Mouse (Mus musculus) midbrain, embryonic 11.5 days (tissue): Measurements from ENCODE around the gene Pitpnc1. TPM values are rescaled to one million over a fixed set of nuclear protein-coding genes. Genes with fewer than 3 reads are reported as not detected.

Experiments
- ATAC-seq: fragments of 200-750 bp; cut with Nextera tagmentation; 2 replicates; pipeline ENCODE4 v1.8.0; 2017; ENCODE audit warnings: moderate TSS enrichment, moderate library complexity; ENCODE audit not compliant: low FRiP score
- DNase-seq: peaks from one replicate; pipeline ENCODE4 v3.0.0; 2015; ENCODE audit warnings: low spot score; ENCODE audit errors: missing footprints
- H3K27ac ChIP-seq: fragments of 300-500 bp; sonication (generic); 2 replicates; pipeline ENCODE4 v1.5.1; 2014; ENCODE audit warnings: low read depth, low read length
- H3K27me3 ChIP-seq: fragments of 300-500 bp; sonication (generic); 2 replicates; pipeline ENCODE4 v1.6.1; 2014; ENCODE audit warnings: mild to moderate bottlenecking, low read length, moderate library complexity, mixed read lengths; ENCODE audit not compliant: control insufficient read depth, insufficient read depth
- H3K36me3 ChIP-seq: fragments of 300-500 bp; sonication (generic); 2 replicates; pipeline ENCODE4 v1.6.1; 2014; ENCODE audit warnings: mild to moderate bottlenecking, low read length, moderate library complexity, mixed read lengths; ENCODE audit not compliant: control insufficient read depth, insufficient read depth
- H3K4me1 ChIP-seq: fragments of 300-500 bp; sonication (generic); 2 replicates; pipeline ENCODE4 v1.6.1; 2014; ENCODE audit warnings: low read length; ENCODE audit not compliant: control insufficient read depth, insufficient read depth
- H3K4me2 ChIP-seq: fragments of 300-500 bp; sonication (generic); 2 replicates; pipeline ENCODE4 v1.6.1; 2014; ENCODE audit warnings: mild to moderate bottlenecking, moderate library complexity
- H3K4me3 ChIP-seq: fragments of 300-500 bp; sonication (generic); 2 replicates; pipeline ENCODE4 v1.5.1; 2014; ENCODE audit warnings: low read depth, low read length
- H3K9ac ChIP-seq: fragments of 300-500 bp; sonication (generic); 2 replicates; pipeline ENCODE4 v1.6.1; 2014; ENCODE audit warnings: low read length
- H3K9me3 ChIP-seq: fragments of 300-500 bp; sonication (generic); 2 replicates; pipeline ENCODE4 v1.6.1; 2016; ENCODE audit warnings: low read length; ENCODE audit not compliant: control insufficient read depth
- WGBS: fragments of 180-500 bp; shearing (Covaris S2); extraction: QIAGEN DNeasy Blood & Tissue Kit; methylation state at CpG from one replicate; pipeline ENCODE4 v1.1.7; 2014; 5-methylcytosine and 5-hydroxymethylcytosine counted together
- polyA plus RNA-seq: library from polyadenylated mRNA; unstranded; fragments of >200 nt; fragmentation: Nextera tagmentation; extraction: Ambion mirVana; gene quantifications from 2 replicates; pipeline ENCODE4 v1.2.1, GENCODE M21; 2014

Pitpnc1 gene
- polyA plus RNA-seq, 1 experiment from 2014 or later, result 29.9 TPM

DNA sequence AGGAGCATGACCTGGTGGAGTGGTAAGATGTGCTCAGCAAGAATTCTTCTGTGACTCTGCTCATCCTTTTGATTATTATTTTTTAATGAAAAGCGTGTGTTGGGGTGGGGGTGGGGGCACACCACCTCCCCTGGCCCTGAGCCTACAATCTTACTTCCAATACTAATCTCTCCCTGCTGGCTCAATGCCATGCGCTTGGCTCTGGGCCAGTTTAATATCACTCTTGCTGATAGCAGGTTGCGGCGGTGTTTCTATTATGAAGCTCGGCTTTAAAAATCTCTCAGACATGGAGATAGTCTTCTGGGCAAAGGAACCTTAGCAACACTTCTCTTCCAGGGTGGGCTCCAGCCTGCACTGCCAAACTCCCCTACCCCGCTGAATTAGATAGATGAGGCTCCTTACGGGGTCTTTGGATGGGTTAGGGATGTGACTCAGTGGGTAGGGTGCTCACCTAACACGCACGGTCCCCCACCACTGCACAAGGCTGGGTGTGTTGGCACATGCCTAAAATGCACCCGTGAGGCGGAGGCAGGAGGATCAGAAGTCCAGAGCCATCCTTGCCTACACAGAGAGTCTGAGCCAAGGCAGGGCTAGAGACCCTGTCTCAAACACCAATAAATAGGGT lies 198.0 kb downstream of the Pitpnc1 start:
- Histone ChIP-seq H3K4me1 (no peaks in the 10 kb centered on the region), H3K9ac (no peak overlapping the region), H3K27ac (no peak overlapping the region), H3K27me3 (no peaks in the 10 kb centered on the region), H3K4me3 (no peak overlapping the region), H3K4me2 (no peak overlapping the region), H3K9me3 (0 out of 2 replicates have a peak, but pooled peaks cover 3% of the 10 kb centered on the region), H3K36me3 (no peaks in the 10 kb centered on the region)
- no peak for DNase-seq
- 92% methylated on average over 11 of the region's 11 CpGs for WGBS
- ATAC-seq, result no peak

DNA sequence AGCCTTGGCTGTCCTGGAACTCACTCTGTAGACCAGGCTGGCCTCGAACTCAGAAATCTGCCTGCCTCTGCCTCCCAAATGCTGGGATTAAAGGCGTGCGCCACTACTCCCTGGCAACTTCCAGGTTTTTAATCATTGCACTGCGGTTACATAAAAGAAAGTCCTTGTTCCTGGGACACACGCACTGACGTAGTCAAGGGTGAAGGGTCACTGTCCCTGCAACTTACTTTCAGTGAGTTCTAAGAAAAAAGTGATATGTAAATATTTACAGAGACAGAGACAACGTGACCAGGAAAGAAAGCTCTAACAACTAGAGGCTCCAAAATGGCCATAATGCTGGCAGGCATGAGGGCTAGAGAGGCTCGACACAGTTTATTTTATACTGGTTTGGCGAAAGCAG lies 199.9 kb downstream of the Pitpnc1 start:
- DNase-seq (no peak), ATAC-seq (no peak)
- H3K4me3 ChIP-seq, result no peak overlapping the region
- no peak overlapping the region for H3K27ac ChIP-seq
- 0 out of 2 replicates have a peak, but pooled peaks cover 3% of the 10 kb centered on the region for H3K9me3 ChIP-seq
- H3K4me1 ChIP-seq, result no peaks in the 10 kb centered on the region
- no peak overlapping the region for H3K4me2 ChIP-seq
- H3K27me3 ChIP-seq, result no peaks in the 10 kb centered on the region
- no peak overlapping the region for H3K9ac ChIP-seq
- 87% methylated on average over 9 of the region's 9 CpGs for WGBS
- H3K36me3 ChIP-seq, result no peaks in the 10 kb centered on the region

DNA sequence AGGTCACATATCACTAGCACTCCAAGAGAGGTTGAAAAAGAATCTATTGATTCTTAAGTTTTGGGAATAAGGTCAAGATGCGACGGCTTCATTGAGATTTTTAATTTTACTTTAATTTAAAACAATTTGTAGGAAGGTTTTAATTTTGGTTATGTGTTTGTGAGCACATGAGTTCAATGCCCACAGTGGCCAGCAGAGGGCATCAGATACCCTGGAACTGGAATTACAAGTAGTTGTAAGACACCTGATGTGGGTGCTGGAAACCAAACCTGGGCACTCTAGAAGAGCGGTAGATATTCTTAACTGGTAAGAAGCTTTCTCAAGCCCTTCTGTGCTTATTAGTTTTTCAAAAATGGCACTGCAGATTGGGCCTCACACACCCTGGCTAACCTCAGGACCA lies 203.0 kb downstream of the Pitpnc1 start:
- Histone ChIP-seq H3K4me1 (no peaks in the 10 kb centered on the region), H3K27ac (no peak overlapping the region), H3K9ac (no peak overlapping the region), H3K27me3 (no peaks in the 10 kb centered on the region), H3K4me2 (no peak overlapping the region), H3K36me3 (no peaks in the 10 kb centered on the region), H3K9me3 (0 out of 2 replicates have a peak, but pooled peaks cover 3% of the 10 kb centered on the region), H3K4me3 (no peak overlapping the region)
- no peak for ATAC-seq
- DNase-seq, result no peak
- 95% methylated on average over 3 of the region's 3 CpGs for WGBS

DNA sequence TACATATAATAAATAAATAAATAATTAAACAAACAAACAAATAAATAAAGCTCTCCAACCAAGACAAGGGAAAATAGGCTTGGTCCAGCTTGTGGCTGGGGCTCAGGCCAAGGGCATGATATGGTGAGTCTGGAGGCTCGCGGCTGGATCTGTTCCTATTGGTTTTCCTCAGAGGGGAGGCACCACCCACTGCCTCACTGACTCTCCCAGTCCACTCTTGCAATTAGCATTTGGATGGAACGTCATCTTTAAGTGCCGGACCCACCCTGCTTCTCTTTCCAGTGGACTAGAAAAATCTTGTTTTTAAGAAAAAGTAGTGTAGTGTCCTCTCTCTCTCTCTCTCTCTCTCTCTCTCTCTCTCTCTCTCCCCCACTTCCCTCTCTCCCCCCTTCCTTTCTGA lies 204.6 kb downstream of the Pitpnc1 start:
- DNase-seq (no peak), ATAC-seq (no peak)
- Histone ChIP-seq H3K27me3 (no peaks in the 10 kb centered on the region), H3K9ac (no peak overlapping the region), H3K9me3 (0 out of 2 replicates have a peak, but pooled peaks cover 3% of the 10 kb centered on the region), H3K4me2 (no peak overlapping the region), H3K4me1 (no peaks in the 10 kb centered on the region), H3K4me3 (no peak overlapping the region), H3K36me3 (no peaks in the 10 kb centered on the region), H3K27ac (no peak overlapping the region)
- 91% methylated on average over 4 of the region's 4 CpGs for WGBS

DNA sequence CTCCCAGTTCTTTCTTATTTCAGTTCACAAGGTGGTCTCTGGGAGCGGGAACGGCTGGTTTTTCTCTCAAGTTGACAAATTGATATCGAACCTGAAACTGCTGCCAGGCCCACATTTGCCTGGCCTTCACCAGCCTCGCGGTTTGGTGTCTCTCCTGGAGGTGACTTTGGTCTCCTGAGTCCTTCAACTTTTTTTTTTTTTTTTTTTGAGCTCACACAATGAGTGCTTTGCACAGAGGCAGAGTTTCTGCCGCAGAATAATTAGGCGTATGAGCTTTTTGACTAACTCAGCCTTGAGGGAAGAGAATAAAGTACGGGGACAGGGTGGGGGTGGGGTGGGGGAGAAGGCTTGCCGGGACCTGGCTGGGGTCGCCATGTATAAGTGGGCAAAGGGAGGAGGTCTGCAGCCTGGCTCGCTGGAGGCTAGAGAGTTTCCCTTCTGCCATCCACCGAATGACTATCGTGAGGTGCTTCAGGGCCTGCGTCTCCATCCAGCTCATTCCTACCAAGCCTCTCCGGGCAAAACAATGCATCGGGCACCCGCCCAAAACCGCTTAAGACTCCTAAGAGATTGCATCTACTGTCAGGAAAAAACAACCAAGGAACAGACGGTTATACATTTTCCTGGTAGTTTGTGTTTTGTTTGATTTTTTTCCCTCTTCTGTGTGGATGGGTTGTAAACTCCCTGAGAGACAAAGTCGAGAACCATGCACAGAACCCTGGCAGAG lies 205.4 kb downstream of the Pitpnc1 start:
- WGBS, result 80% methylated on average over 20 of the region's 20 CpGs
- DNase-seq (no peak), ATAC-seq (no peak)
- Histone ChIP-seq H3K4me2 (no peak overlapping the region), H3K27ac (no peak overlapping the region), H3K9me3 (0 out of 2 replicates have a peak, but pooled peaks cover 3% of the 10 kb centered on the region), H3K4me1 (no peaks in the 10 kb centered on the region), H3K4me3 (no peak overlapping the region), H3K9ac (no peak overlapping the region), H3K36me3 (no peaks in the 10 kb centered on the region), H3K27me3 (no peaks in the 10 kb centered on the region)

DNA sequence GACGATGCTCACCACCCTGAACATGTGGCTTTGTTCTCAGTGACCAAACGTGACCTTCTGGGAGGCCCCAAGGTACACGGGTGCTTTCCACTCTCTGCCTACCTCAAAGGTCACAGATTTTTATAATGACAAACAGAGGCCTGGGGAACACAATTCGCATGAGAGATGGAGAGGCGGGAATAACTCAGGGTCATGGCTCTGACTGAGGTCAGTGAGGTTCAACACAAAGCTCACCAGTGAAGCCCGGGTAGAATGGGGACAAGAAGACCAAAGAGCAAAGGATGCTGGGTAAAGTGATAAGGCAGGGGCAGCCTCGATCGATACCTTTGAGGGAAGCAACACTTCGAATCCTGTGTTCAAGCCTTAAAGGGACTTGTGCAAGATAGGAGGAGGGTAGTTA lies 206.7 kb downstream of the Pitpnc1 start:
- Histone ChIP-seq H3K9me3 (0 out of 2 replicates have a peak, but pooled peaks cover 3% of the 10 kb centered on the region), H3K4me3 (no peak overlapping the region), H3K27me3 (no peaks in the 10 kb centered on the region), H3K27ac (no peak overlapping the region), H3K4me1 (no peaks in the 10 kb centered on the region), H3K9ac (no peak overlapping the region), H3K36me3 (no peaks in the 10 kb centered on the region), H3K4me2 (no peak overlapping the region)
- 83% methylated on average over 9 of the region's 9 CpGs for WGBS
- DNase-seq (no peak), ATAC-seq (no peak)

DNA sequence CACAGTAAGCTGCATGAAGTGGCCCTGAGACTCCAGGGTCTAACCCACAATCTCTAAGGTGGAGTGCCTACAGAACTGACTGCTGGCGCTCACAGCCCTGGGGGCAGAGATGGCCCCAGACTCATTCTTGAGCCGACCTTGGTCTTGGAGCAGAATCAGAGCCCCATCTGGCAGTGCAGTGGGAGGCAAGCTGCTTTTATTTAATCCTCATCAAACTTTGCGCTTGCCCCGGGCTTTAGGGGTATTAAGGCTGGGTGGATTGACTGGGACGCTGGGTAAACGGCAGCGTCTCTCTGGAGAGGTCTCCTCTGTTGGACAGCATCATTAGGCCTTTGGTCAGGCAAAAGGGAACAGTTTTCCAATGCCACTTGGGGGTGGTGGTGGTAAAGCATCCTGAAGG lies 211.1 kb downstream of the Pitpnc1 start:
- no peak for DNase-seq

DNA sequence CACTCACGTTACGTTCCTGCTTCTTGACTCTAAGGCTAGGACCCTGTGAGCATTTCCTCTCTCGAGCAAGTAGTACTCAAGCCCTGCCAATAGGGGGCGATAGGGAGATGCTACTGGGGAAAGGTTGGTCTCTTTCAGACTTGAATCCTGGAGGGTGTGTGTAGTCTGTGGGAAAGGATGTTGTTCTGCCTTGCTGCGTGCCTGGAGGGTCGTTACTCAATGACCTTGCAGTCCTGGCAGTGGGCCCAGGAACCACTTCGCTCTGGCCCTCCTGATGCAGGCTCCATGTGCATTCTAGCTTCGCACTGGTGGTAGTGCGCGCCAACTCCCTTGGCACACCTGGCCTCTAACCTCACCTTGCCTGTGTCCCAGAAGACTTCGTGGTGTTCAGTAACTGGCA lies 215.3 kb downstream of the Pitpnc1 start:
- Histone ChIP-seq H3K4me2 (no peak overlapping the region), H3K4me3 (no peak overlapping the region), H3K4me1 (no peaks in the 10 kb centered on the region), H3K9ac (no peak overlapping the region), H3K9me3 (no peaks in the 10 kb centered on the region), H3K27ac (no peak overlapping the region), H3K36me3 (peaks cover 3% of the 10 kb centered on the region; the same call in 1 of the 2 replicates), H3K27me3 (no peaks in the 10 kb centered on the region)
- 92% methylated on average over 11 of the region's 11 CpGs for WGBS
- no peak for DNase-seq
- no peak for ATAC-seq

More for the DNA sequence above, 211.1 kb downstream of the Pitpnc1 start:
- no peaks in the 10 kb centered on the region for H3K27me3 ChIP-seq
- H3K36me3 ChIP-seq, result no peaks in the 10 kb centered on the region
- ATAC-seq, result no peak
- H3K4me2 ChIP-seq, result no peak overlapping the region
- 63% methylated on average over 7 of the region's 7 CpGs for WGBS
- H3K9ac ChIP-seq, result no peak overlapping the region
- no peak overlapping the region for H3K4me3 ChIP-seq
- H3K27ac ChIP-seq, result no peak overlapping the region
- no peaks in the 10 kb centered on the region for H3K4me1 ChIP-seq
- no peaks in the 10 kb centered on the region for H3K9me3 ChIP-seq

DNA sequence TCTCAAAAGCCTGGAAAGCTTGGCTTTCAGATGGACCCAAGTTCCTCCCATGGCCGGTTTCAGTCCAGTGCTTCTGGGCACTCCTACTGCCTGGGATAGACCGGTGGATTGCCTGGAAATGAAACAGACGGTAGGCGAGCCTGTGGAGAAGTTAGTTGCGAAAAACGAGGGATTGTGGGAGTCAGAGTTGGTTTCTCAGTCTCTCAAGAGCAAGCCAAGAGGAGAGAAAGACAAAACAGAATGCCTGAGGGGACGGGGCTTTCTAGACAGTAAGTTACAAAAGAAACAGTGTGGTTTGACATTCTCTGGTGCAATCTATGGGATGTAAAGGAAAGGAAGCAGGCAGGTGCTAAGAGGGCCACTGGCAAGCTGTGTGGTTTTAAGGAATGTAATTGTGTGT lies 216.3 kb downstream of the Pitpnc1 start:
- ATAC-seq (no peak), DNase-seq (no peak)
- 83% methylated on average over 7 of the region's 7 CpGs for WGBS
- Histone ChIP-seq H3K4me2 (no peak overlapping the region), H3K27ac (no peak overlapping the region), H3K4me1 (no peaks in the 10 kb centered on the region), H3K4me3 (no peak overlapping the region), H3K9ac (no peak overlapping the region), H3K36me3 (peaks cover 3% of the 10 kb centered on the region; the same call in 1 of the 2 replicates), H3K9me3 (no peaks in the 10 kb centered on the region), H3K27me3 (no peaks in the 10 kb centered on the region)
